Mouse (Mus musculus): Measurements from ENCODE around the gene Ednrb. TPM values are rescaled to one million over a fixed set of nuclear protein-coding genes. Genes with fewer than 3 reads are reported as not detected.

The Ednrb gene
- total RNA-seq, 2 experiments from 2014 or later, result not detected

DNA sequence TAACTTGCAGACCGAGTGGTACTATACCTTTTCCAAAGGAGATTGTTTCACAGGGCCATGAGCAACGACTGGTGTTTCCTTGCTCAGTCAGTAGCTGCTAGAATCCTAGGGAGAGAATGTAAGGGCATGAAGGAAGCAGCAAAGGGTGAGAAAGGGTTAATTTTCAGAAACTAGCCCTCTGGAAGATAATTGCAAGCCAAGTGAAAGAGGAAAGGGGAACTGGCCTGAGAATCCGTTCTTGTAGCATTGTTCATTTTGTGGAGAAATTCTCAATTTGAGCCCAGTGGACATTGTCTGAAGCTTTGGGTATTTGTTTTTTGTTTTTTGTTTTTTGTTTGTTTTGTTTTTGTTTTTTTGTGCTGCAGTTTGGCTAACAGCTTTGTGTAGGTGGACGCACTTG is 66.8 kb downstream of the Ednrb start:
- no peak for ATAC-seq (replicated peaks; ENCODE audit: low FRiP score, poor library complexity, severe bottlenecking)

DNA sequence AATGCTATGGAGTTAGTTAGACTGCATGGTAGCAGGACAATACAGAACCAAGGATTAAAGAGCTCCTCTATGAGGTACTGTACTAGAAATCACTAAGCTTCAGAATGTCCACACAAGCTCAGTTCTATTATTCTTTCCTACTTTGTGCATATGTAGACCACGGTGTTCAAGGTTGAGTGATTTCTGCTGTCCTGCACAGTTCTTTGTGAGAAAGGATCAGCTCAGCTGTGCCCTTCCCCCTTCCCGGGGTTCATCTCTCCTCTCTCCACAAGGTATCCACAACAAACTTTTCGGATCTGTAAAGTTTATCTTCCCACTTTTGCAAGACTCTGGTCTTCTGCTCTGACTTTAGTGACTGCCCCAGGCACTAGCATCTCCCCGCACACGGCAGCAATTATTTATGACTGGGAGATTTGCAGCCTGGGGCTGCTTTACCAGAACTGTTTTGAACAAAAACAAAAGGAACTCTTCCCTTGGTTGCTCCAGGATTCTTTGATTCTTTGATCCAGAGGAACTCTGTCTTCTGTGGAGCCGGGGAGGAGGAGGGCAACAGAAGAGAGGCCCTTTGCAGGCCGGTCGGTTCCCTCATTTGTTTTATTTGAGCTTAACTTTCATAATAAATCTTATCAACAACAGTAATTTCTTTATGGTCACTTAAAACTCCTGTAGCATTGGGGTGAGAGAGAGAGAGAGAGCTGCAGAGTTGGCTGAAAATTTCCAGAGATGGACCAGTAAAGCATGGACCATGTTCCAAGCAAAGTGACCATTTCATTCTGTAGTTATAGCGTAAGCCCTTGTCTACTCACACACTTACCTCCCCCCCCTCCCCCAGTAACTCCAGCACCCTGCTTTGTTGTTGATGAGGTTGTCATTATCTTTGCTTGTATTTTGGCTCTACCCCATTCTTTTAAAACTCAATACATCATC is 74.6 kb downstream of the Ednrb start:
- no peak for ATAC-seq (replicated peaks; ENCODE audit: low FRiP score, poor library complexity, severe bottlenecking)

DNA sequence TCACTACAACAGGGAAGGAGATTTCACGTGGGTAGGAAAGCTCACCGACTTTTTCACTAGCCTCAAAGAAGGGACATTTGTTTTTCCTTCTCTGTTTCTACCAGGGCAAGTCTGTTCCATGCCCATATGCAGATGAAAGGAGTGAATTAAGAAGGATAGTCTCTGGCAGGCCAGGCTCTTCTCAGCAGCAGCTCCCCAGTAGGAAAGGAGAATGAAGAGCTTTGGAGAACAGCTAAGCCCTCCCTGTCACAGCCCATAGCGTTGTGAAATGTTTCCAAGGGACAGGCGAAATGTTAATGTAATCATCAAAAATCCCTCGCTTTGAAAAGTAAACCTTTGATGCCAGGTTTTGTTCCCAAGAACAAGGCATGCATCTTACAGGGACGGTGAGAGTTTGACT is 76.7 kb downstream of the Ednrb start:
- ATAC-seq (replicated peaks; ENCODE audit: low FRiP score, poor library complexity, severe bottlenecking), result no peak

Other genes starting within 250 kb of the Ednrb start
- gene Slain1, start 194.2 kb downstream of the Ednrb start, total RNA-seq (2015; ENCODE audit: low replicate concordance), result 2.5 and 2.9 TPM in 2 replicates
- gene Slain1, start 194.2 kb downstream of the Ednrb start, total RNA-seq (2017; ENCODE audit: low replicate concordance), result 1.9 and 3.9 TPM in 2 replicates

All from erythroid progenitor cell, adult 5-6 weeks (primary cell).